Mouse (Mus musculus) limb, embryonic 12.5 days (tissue): ENCODE data around the gene Bicc1. TPM values are rescaled to one million over a fixed set of nuclear protein-coding genes. Genes with fewer than 3 reads are reported as not detected.

Source experiments
- ATAC-seq: fragments of 200-750 bp; cut with Nextera tagmentation; 2 replicates; pipeline ENCODE4 v1.8.0; 2017; ENCODE audit warnings: low read depth, moderate TSS enrichment; ENCODE audit not compliant: insufficient number of reproducible peaks, insufficient read depth, low FRiP score, low TSS enrichment
- H3K27ac ChIP-seq: fragments of 300-500 bp; sonication (generic); 2 replicates; pipeline ENCODE4 v1.5.1; 2016; ENCODE audit warnings: mild to moderate bottlenecking, moderate library complexity
- H3K27me3 ChIP-seq: fragments of 300-500 bp; sonication (generic); 2 replicates; pipeline ENCODE4 v1.6.1; 2016; ENCODE audit warnings: mild to moderate bottlenecking, moderate library complexity
- H3K36me3 ChIP-seq: fragments of 300-500 bp; sonication (generic); 2 replicates; pipeline ENCODE4 v1.6.1; 2016; ENCODE audit warnings: mild to moderate bottlenecking, moderate library complexity
- H3K4me1 ChIP-seq: fragments of 300-500 bp; sonication (generic); replicated peaks from 2 replicates; pipeline ENCODE4 v1.6.1; 2016
- H3K4me2 ChIP-seq: fragments of 300-500 bp; sonication (generic); 2 replicates; pipeline ENCODE4 v1.6.1; 2016; ENCODE audit warnings: mild to moderate bottlenecking, moderate library complexity
- H3K4me3 ChIP-seq: fragments of 300-500 bp; sonication (generic); replicated peaks from 2 replicates; pipeline ENCODE4 v1.5.1; 2016; ENCODE audit warnings: mild to moderate bottlenecking
- H3K9ac ChIP-seq: fragments of 300-500 bp; sonication (generic); replicated peaks from 2 replicates; pipeline ENCODE4 v1.6.1; 2016; ENCODE audit warnings: mild to moderate bottlenecking, moderate library complexity
- H3K9me3 ChIP-seq: fragments of 300-500 bp; sonication (generic); 2 replicates; pipeline ENCODE4 v1.6.1; 2016; ENCODE audit warnings: mild to moderate bottlenecking, moderate library complexity
- WGBS: fragments of 180-500 bp; shearing (Covaris S2); methylation state at CpG from one replicate; pipeline ENCODE4 v1.1.7; 2016; 5-methylcytosine and 5-hydroxymethylcytosine counted together
- polyA plus RNA-seq: library from polyadenylated mRNA; unstranded; fragments of >200 nt; fragmentation: Nextera tagmentation; extraction: Ambion mirVana; gene quantifications from 2 replicates; pipeline ENCODE4 v1.2.1, GENCODE M21; 2016

The Bicc1 gene
- polyA plus RNA-seq, 1 experiment from 2014 or later = 15.6 TPM

DNA sequence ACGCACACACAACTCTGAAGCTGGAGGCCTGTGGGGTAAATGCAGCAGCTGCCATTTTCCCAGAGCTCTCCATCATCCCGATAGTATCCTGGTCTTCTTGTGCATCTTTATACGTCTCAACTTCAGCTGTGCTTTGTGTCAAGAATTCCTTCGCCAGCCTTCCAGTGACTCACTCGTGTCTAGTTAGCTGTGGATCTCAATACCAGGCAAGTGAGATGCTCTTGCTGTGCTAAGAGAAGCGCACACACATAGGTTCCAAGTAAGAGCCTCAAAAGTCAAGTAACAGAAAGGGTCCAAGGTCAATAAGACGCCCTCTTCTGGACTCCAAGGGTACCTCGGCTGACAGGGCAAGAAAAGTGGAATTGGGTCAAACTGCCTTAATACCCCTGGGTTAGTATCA is 37.0 kb downstream of the Bicc1 start:
- H3K9ac ChIP-seq = no peak overlapping the region
- peaks cover 49% of the 10 kb centered on the region for H3K4me1 ChIP-seq
- no peak overlapping the region for H3K4me3 ChIP-seq
- no peaks in the 10 kb centered on the region for H3K36me3 ChIP-seq
- no peaks in the 10 kb centered on the region for H3K27me3 ChIP-seq
- H3K4me2 ChIP-seq = no peak overlapping the region
- 83% methylated on average over 8 of the region's 8 CpGs for WGBS
- H3K9me3 ChIP-seq = no peaks in the 10 kb centered on the region
- ATAC-seq = no peak
- H3K27ac ChIP-seq = no peak overlapping the region

DNA sequence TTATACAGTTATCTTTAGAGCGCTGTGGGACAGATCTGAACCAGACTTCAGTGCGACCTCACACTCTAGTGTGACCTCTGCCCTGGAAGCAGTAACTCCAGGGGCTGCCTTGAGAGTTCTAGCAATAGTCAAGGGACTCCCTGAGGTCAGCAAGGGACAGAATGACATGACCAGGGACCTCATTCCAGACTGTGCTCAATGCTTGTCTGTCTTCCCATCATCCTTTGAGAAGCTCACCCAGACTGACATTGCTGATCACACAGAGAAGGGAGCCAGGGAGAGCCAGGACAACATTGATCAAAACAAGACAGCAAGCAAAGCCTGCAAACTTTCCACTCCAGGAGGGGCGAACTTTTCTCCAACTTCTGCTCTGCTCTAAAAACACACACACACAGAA is 38.7 kb downstream of the Bicc1 start:
- Histone ChIP-seq H3K4me1 (peaks cover 48% of the 10 kb centered on the region), H3K4me2 (no peak overlapping the region), H3K27ac (0 out of 2 replicates have a peak overlapping the region, but pooled peaks have one; percentile 88), H3K9me3 (no peaks in the 10 kb centered on the region), H3K9ac (no peak overlapping the region), H3K4me3 (no peak overlapping the region), H3K36me3 (no peaks in the 10 kb centered on the region), H3K27me3 (no peaks in the 10 kb centered on the region)
- no peak for ATAC-seq
- 79% methylated on average over 3 of the region's 3 CpGs for WGBS

DNA sequence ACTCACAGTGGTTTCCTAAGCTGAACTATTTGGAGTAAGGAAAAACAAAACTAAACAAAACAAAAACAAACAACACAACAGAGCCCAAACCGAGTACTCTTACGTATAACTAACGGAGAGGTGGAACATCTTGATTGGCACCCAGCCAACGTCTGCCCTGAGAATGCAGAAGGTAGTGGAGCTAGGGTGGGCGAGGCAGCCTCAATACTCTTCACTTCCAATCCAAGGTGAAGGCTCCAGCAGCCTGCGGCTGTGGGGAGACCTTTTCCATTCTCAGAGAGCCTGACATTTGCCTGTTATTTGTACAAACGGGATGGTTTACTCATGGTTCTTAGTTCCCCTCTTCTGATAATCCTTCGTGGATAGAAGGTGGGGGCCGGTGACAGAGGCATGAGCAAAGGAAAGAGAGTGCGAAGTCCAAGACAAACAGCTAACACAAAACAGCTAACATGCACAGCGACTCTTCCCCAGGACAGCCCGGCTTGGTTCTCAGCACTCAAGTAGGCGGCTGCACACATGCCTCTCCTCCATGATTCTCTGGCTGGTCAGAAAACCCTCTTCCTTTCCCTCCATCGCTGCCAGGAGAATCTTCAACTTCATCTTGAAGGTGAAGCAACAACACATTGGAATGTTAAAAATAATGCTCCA is 39.3 kb downstream of the Bicc1 start:
- Histone ChIP-seq H3K27ac (peak overlapping the region; percentile 88), H3K9ac (no peak overlapping the region), H3K4me3 (no peak overlapping the region), H3K4me2 (no peak overlapping the region), H3K4me1 (peaks cover 48% of the 10 kb centered on the region), H3K9me3 (no peaks in the 10 kb centered on the region), H3K36me3 (no peaks in the 10 kb centered on the region), H3K27me3 (no peaks in the 10 kb centered on the region)
- WGBS = 79% methylated on average over 14 of the region's 14 CpGs
- no peak for ATAC-seq

DNA sequence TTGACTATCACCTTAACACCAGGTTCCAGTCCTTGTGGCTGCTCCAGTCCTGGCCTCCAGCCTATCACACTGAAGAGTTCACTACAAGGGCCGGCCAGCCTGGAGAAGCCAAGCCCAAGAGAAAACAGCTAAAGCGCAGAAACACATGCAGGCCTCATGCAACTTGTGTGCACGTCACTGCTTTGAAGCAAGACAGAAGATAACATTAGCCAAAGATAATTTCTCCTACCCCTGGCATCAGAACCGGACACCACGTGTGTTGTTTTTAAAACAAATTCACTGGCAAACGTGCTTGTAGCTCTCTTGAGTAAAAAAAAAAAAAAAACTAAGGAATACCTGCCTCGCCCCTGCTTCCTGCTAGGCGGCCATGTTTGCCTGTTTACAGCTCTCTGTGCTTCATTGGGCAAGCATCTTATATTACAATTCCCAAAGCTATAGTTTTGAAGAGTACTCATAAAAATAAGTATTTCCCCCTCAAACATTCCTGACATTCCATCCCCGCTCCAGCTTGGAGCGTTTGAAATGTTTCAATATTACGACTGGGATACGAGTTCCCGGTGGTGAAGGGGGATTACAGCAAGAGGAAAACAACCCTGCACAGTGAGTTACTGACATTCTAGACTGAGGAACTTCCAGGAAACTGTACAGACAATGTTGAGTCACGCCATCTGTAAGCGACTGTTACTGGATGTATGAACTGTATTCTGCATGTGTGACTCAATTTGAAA is 40.2 kb downstream of the Bicc1 start:
- WGBS = 43% methylated on average over 15 of the region's 15 CpGs
- no peaks in the 10 kb centered on the region for H3K9me3 ChIP-seq
- no peaks in the 10 kb centered on the region for H3K36me3 ChIP-seq
- H3K4me1 ChIP-seq = peaks cover 41% of the 10 kb centered on the region
- peak; percentile 56 for ATAC-seq
- H3K27ac ChIP-seq = peak overlapping the region; percentile 88
- H3K4me3 ChIP-seq = no peak overlapping the region
- no peaks in the 10 kb centered on the region for H3K27me3 ChIP-seq
- no peak overlapping the region for H3K4me2 ChIP-seq
- no peak overlapping the region for H3K9ac ChIP-seq

DNA sequence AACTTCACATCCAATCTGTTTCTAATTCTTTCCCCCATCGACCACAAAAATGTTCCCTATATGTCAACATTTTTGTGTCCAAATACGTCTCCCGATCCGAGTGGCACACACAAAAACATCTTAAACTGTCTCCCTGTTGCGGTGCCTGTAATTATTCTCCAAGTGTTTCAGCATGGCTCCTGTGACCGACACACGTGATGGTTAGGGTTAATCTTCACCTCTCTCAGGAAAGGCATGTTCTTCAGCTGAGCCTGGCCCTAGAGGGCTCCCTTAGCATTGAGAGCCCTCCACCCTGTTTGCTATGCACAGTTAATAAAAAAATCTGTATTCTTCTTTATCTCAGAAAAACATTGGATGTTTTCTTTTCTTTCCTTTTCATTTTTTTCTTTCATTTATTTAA is 41.7 kb downstream of the Bicc1 start:
- H3K27ac ChIP-seq = no peak overlapping the region
- no peaks in the 10 kb centered on the region for H3K36me3 ChIP-seq
- WGBS = 81% methylated on average over 7 of the region's 7 CpGs
- peaks cover 34% of the 10 kb centered on the region for H3K4me1 ChIP-seq
- H3K9me3 ChIP-seq = no peaks in the 10 kb centered on the region
- no peak overlapping the region for H3K9ac ChIP-seq
- H3K27me3 ChIP-seq = no peaks in the 10 kb centered on the region
- ATAC-seq = no peak
- no peak overlapping the region for H3K4me2 ChIP-seq
- no peak overlapping the region for H3K4me3 ChIP-seq

DNA sequence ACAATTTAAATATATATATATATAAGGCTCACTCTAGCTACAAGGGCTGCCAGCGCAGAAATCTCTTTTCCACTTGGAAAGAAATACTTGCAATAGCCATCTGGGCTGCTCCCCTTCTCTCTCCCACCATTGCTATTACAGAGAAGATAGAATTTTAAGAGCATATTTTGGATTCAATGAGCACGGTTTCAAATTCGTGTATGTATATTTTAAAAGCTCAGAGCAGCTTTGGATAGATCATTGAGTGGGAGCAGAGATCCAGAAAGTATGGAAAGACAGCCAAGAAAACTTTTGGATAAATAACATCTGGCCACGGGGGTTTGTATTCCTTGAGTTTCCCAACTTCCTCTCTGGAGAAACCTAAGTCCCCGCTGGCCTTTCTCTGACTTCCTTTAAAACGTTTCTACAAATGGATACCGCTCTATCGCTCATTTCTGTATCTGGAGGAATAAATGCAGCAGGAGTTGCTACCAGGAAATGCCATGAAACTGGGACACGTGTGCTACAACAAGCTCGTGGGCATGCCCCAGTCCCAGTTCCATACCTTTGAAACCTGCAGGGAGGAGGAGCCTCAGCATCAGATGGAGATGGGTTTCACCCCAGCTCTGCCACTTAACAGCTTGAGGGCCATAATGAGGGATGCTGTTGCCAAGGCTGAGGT is 45.1 kb downstream of the Bicc1 start:
- WGBS = 80% methylated on average over 10 of the region's 10 CpGs
- Histone ChIP-seq H3K36me3 (no peaks in the 10 kb centered on the region), H3K27me3 (no peaks in the 10 kb centered on the region), H3K27ac (peak overlapping the region; percentile 56; the same call in 1 of the 2 replicates), H3K4me1 (peaks cover 18% of the 10 kb centered on the region), H3K4me2 (no peak overlapping the region), H3K4me3 (no peak overlapping the region), H3K9ac (no peak overlapping the region), H3K9me3 (no peaks in the 10 kb centered on the region)
- ATAC-seq = no peak

DNA sequence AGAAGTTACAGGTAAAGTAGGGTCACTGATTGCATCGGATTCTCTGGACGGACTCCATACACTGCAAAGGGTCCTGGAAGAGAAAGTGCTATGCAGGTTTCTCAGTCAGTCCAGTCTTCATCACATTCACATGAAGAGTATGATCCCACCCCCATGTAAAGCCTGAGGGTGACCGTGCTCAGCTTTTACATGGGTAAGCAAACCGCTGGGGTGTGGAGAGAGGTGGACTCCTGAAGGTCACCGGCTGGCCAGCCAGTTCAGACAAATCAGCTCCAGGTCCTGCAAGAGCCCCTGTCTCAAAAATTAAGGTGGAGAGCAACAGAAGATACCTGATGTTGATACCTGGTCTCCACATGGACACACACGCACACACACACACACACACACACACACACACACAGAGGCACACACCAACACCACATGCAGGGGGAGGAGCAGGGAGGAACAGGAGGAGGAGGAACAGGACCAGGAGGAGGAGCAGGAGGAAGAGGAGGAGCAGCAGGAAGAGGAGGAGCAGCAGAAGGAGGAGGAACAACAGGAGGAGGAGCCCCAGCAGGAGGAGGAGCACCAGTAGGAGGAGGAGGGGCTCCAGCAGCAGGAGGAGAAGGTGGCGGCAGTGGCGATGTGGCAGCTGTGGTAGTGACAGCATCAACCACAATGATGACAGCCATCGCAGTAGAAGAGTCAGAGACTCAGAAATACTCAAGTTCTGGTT is 52.9 kb downstream of the Bicc1 start:
- WGBS = 93% methylated on average over 9 of the region's 9 CpGs
- 0 out of 2 replicates have a peak, but pooled peaks cover 2% of the 10 kb centered on the region for H3K4me1 ChIP-seq
- H3K36me3 ChIP-seq = no peaks in the 10 kb centered on the region
- H3K27me3 ChIP-seq = no peaks in the 10 kb centered on the region
- H3K4me3 ChIP-seq = no peak overlapping the region
- no peak overlapping the region for H3K27ac ChIP-seq
- H3K9ac ChIP-seq = no peak overlapping the region
- H3K4me2 ChIP-seq = no peak overlapping the region
- ATAC-seq = no peak
- peaks cover 3% of the 10 kb centered on the region; the same call in 1 of the 2 replicates for H3K9me3 ChIP-seq

DNA sequence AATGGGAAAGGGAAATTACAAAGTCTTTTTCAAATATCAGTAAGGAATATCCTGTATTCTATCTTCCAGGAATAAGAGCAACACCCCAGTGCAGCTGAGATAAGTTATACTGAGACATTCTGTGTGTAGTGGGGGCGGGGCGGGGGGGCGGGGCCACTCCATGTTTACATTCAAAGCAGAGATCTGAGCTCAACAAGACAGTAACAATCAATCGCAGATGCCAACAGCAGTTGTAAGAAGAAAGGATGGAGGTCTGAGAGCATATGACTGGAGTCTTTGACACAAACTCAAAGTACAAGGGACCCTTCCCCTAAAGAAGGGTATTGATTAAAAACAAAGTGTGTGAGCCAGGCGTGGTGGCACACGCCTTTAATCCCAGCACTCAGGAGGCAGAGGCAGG is 54.7 kb downstream of the Bicc1 start:
- H3K36me3 ChIP-seq = no peaks in the 10 kb centered on the region

DNA sequence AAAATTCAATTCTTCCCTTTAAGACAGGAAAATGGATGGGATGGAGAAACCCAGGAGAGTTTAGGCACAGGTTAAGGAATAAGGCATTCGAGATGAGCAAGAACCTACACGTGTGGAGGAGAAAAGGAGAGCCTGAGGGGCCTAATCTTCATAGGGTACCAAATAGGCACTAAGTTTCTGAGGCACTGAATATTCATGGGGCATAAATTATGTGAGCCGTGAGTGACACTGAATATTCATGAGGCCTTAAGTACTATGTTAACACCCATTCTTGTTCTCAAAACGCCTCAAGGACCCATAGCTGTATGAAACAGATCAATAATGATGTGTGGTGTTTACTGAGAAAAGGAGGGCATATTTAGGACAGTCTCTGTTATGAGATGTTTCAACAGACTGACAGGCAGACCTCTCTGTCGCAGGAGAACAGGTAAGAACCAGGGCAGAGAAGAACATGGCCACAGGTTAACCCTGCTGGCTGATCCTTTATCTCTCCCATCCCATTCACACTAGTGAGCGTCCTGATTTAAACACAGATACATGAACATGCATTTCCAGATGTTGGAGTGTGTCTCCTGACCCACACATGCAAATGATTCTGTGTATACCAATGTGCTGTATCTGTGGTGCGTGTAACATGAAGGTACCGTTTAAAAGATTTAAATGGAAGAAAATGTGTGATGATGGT is 58.5 kb downstream of the Bicc1 start:
- H3K4me1 ChIP-seq = peaks cover 2% of the 10 kb centered on the region; the same call in 1 of the 2 replicates
- no peaks in the 10 kb centered on the region for H3K27me3 ChIP-seq
- H3K36me3 ChIP-seq = no peaks in the 10 kb centered on the region
- WGBS = 81% methylated on average over 8 of the region's 8 CpGs
- H3K4me2 ChIP-seq = no peak overlapping the region
- H3K9me3 ChIP-seq = no peaks in the 10 kb centered on the region
- H3K4me3 ChIP-seq = no peak overlapping the region
- no peak overlapping the region for H3K9ac ChIP-seq
- no peak for ATAC-seq
- no peak overlapping the region for H3K27ac ChIP-seq

More for the DNA sequence above, 54.7 kb downstream of the Bicc1 start:
- Histone ChIP-seq H3K9me3 (peaks cover 3% of the 10 kb centered on the region; the same call in 1 of the 2 replicates), H3K9ac (no peak overlapping the region), H3K4me1 (0 out of 2 replicates have a peak, but pooled peaks cover 2% of the 10 kb centered on the region), H3K27me3 (no peaks in the 10 kb centered on the region), H3K4me3 (no peak overlapping the region), H3K27ac (no peak overlapping the region), H3K4me2 (no peak overlapping the region)
- ATAC-seq = no peak
- WGBS = 69% methylated on average over 6 of the region's 6 CpGs

DNA sequence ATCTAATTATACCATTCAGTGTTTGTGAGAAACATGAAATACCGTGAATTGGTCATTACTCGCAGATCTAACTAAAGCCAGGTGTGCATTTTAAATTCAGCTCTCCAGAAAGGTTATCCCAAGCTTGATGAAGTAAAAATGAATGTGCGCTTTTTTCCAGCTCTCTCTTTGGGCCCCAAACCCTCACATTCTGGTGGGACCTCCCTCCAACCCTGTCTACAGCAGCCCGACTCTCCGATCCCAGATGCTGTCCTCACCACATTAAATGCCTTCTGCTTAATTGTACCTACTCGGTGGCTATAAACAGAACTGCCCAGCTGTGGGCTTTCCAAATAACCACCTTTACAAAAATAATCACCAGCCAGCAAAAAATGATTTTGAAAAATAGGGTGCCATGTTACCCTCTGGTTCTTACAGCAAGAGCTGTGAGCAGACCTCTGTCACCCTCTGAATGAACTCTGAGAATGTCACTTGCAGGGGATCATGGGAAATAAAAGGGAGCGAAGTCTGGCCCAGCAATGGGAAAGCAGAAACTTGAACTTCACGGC is 64.7 kb downstream of the Bicc1 start:
- 29% methylated on average over 8 of the region's 8 CpGs for WGBS
- 0 out of 2 replicates have a peak, but pooled peaks cover 3% of the 10 kb centered on the region for H3K9me3 ChIP-seq
- H3K9ac ChIP-seq = no peak overlapping the region
- peak overlapping the region; percentile 76 for H3K27ac ChIP-seq
- 0 out of 2 replicates have a peak overlapping the region, but pooled peaks have one; percentile 1 for H3K4me2 ChIP-seq
- H3K27me3 ChIP-seq = no peaks in the 10 kb centered on the region
- H3K4me1 ChIP-seq = peaks cover 18% of the 10 kb centered on the region
- no peaks in the 10 kb centered on the region for H3K36me3 ChIP-seq
- no peak overlapping the region for H3K4me3 ChIP-seq
- peak; percentile 66; the same call in 1 of the 2 replicates for ATAC-seq
